ENCODE assay signal across 10 mouse cellular contexts in genomic region chr9:27153861-27154260, GRCm38 (mm10). TPM values are rescaled to one million over a fixed set of nuclear protein-coding genes. Genes with fewer than 3 reads are reported as not detected.
DNase-seq lines count a peak whose midpoint lies in the region; ATAC-seq lines count a peak whose summit lies in the region.
"Had no signal": no experiment of that assay in that cellular context is flagged by ENCODE, and none has a peak within 500 bp of the region (broad histone marks: within the 10 kb centered on the region; RNA-seq: fewer than 3 reads in every experiment).

No protein-coding gene starts in this region.

- peak overlapping the region; percentile 84 for H3K4me2 ChIP-seq in heart, embryonic 13.5 days
- H3K4me2 ChIP-seq in midbrain, embryonic 14.5 days (ENCODE audit: low read length): peak overlapping the region; percentile 58

- WGBS in heart, embryonic 13.5 days: 78% methylated on average over 4 of the region's 4 CpGs
- WGBS in hindbrain, embryonic 10.5 days: 57% methylated on average over 4 of the region's 4 CpGs
- WGBS in midbrain, embryonic 14.5 days: 42% methylated on average over 4 of the region's 4 CpGs

- H3K9ac ChIP-seq in heart, embryonic 13.5 days: no peak overlapping the region
- peak overlapping the region; percentile 85; the same call in 1 of the 2 replicates for H3K9ac ChIP-seq in midbrain, embryonic 14.5 days (replicated peaks; ENCODE audit: low read length)

- H3K4me3 ChIP-seq in heart, embryonic 13.5 days: peak overlapping the region; percentile 88; the same call in 1 of the 2 replicates
- H3K4me3 ChIP-seq in brown adipose tissue, adult 24 weeks (ENCODE audit: insufficient read depth, low read depth, low read length): 0 out of 2 replicates have a peak overlapping the region, but pooled peaks have one; percentile 28
- H3K4me3 ChIP-seq in hindbrain, embryonic 10.5 days: peak overlapping the region; percentile 84
- peak overlapping the region; percentile 86 for H3K4me3 ChIP-seq in midbrain, embryonic 14.5 days (replicated peaks; ENCODE audit: low read depth, low read length)

- ATAC-seq in heart, embryonic 13.5 days (ENCODE audit: extremely low read depth, insufficient number of reproducible peaks, low FRiP score, low TSS enrichment): no peak
- no peak for ATAC-seq in midbrain, embryonic 14.5 days (ENCODE audit: low FRiP score, low TSS enrichment)
- ATAC-seq in cerebellum, adult (ENCODE audit: insufficient number of reproducible peaks, low FRiP score, low TSS enrichment): no peak

- no peaks in the 10 kb centered on the region for H3K9me3 ChIP-seq in heart, embryonic 13.5 days
- H3K9me3 ChIP-seq in hindbrain, embryonic 10.5 days: no peaks in the 10 kb centered on the region
- H3K9me3 ChIP-seq in midbrain, embryonic 14.5 days (ENCODE audit: control insufficient read depth, low read length): no peaks in the 10 kb centered on the region

- H3K4me1 ChIP-seq in heart, embryonic 13.5 days: peaks cover 31% of the 10 kb centered on the region
- H3K4me1 ChIP-seq in brown adipose tissue, adult 24 weeks (ENCODE audit: control insufficient read depth, insufficient read depth, insufficient read length, low read length): peaks cover 3% of the 10 kb centered on the region
- peaks cover 52% of the 10 kb centered on the region for H3K4me1 ChIP-seq in hindbrain, embryonic 10.5 days (replicated peaks)
- peaks cover 46% of the 10 kb centered on the region for H3K4me1 ChIP-seq in midbrain, embryonic 14.5 days (ENCODE audit: control insufficient read depth, insufficient read depth, low read length)

- intact Hi-C loops in heart, postnatal 10 days (cut with DNase I): no loop called here

- 0 out of 2 replicates have a peak, but pooled peaks cover 3% of the 10 kb centered on the region for H3K36me3 ChIP-seq in heart, embryonic 13.5 days
- peaks cover 18% of the 10 kb centered on the region for H3K36me3 ChIP-seq in hindbrain, embryonic 10.5 days
- no peaks in the 10 kb centered on the region for H3K36me3 ChIP-seq in midbrain, embryonic 14.5 days (ENCODE audit: control insufficient read depth, insufficient read depth, low read length)

- no peak for DNase-seq in heart, postnatal 10 days
- no peak for DNase-seq in hindbrain, embryonic 10.5 days (ENCODE audit: low spot score)
- DNase-seq in midbrain, embryonic 14.5 days: no peak
- no peak for DNase-seq in urinary bladder, adult 18-20 months (ENCODE audit: low spot score in 2 of 2)
- no peak for DNase-seq in cerebellum, adult 11-12 months
- DNase-seq: B cell, adult 2 months; kidney, adult 11 months had no signal

- no peak overlapping the region for H3K27ac ChIP-seq in heart, embryonic 13.5 days (replicated peaks)
- no peak overlapping the region for H3K27ac ChIP-seq in brown adipose tissue, adult 24 weeks (replicated peaks; ENCODE audit: low read depth, low read length)
- peak overlapping the region; percentile 97 for H3K27ac ChIP-seq in hindbrain, embryonic 10.5 days
- no peak overlapping the region for H3K27ac ChIP-seq in midbrain, embryonic 14.5 days (replicated peaks; ENCODE audit: low read depth, low read length)

- peaks cover 8% of the 10 kb centered on the region; the same call in 1 of the 2 replicates for H3K27me3 ChIP-seq in heart, embryonic 13.5 days (replicated peaks)
- H3K27me3 ChIP-seq in hindbrain, embryonic 10.5 days (ENCODE audit: insufficient read depth, poor library complexity, severe bottlenecking): no peaks in the 10 kb centered on the region
- no peaks in the 10 kb centered on the region for H3K27me3 ChIP-seq in midbrain, embryonic 14.5 days (ENCODE audit: control insufficient read depth, insufficient read depth, low read length)

RNA-seq across cellular contexts. Expression of gene Jam3, which starts 1.4 kb away (rescaled TPM):
- polyA plus RNA-seq in heart, embryonic 13.5 days (2015; fragmentation: Nextera tagmentation; extraction: Ambion mirVana): 39.8 and 43.4 TPM in 2 replicates
- 10 to 100 TPM; 21.0 to 22.7 TPM for total RNA-seq in heart, postnatal 10 days (2021)
- polyA plus RNA-seq in brown adipose tissue, adult 24 weeks (2012; ENCODE audit: insufficient read depth, insufficient read length, missing spikeins): 5.1 and 10.5 TPM in 2 replicates
- polyA plus RNA-seq in hindbrain, embryonic 10.5 days (2016; fragmentation: Nextera tagmentation; extraction: Ambion mirVana): 133 TPM in 2 replicates
- 46.9 and 62.4 TPM in 2 replicates for polyA plus RNA-seq in midbrain, embryonic 14.5 days (2014; fragmentation: Nextera tagmentation; extraction: Ambion mirVana)

Comparison
In these comparisons a context has a peak if more than half of its experiments do, and no peak if none do; other contexts are left out.
1. H3K4me3 ChIP-seq: peak in every context shown above with its lines; median percentile 88 in heart, embryonic 13.5 days; 86 in midbrain, embryonic 14.5 days; 84 in hindbrain, embryonic 10.5 days; 28 in brown adipose tissue, adult 24 weeks.